Mouse (Mus musculus) adrenal gland, postnatal 36 days (tissue): Measurements from ENCODE around the gene Olfr1471. TPM values are rescaled to one million over a fixed set of nuclear protein-coding genes. Genes with fewer than 3 reads are reported as not detected.
"Not testable (repeated sequence)": the region's sequence is repeated elsewhere in the genome, so short reads cannot be mapped to it uniquely, and the experiment has no call there.

Experiments
- DNase-seq, 2 experiments: peaks; one replicate each; pipeline ENCODE4 v3.0.0; 2021; ENCODE audit warnings: mixed read lengths in 1 of 2
- long read RNA-seq, 2 experiments: library from polyadenylated mRNA; stranded (forward); transcript quantifications; one replicate each; pipeline ENCODE4 v2.0.0; 2021; ENCODE audit warnings: borderline sequencing depth in 2 of 2
- total RNA-seq, 2 experiments: library from RNA; stranded (reverse); gene quantifications; 2 replicates each; pipeline ENCODE4 v1.2.3; 2021

The Olfr1471 gene
- not detected for total RNA-seq
- long read RNA-seq, experiment 1, result 0 reads
- long read RNA-seq, experiment 2, result 0 reads

- DNase-seq, result not testable (repeated sequence)
Measured at GRCm38 (mm10) chr19:13443109-13443508, at the start of gene Olfr1471. Gene Olfr1471, plus strand, starts transcription at chr19:13443409.

GRCm38 (mm10) chr19:13407549-13407948 lies 35.7 kb upstream of the Olfr1471 start, which contains the start of gene Olfr1469:
Gene Olfr1469, plus strand, starts transcription at chr19:13407849.
- DNase-seq, result no peak

- no peak for DNase-seq
Measured at GRCm38 (mm10) chr19:13455986-13456385, 12.8 kb downstream of the Olfr1471 start, which contains the start of gene Olfr1472. Gene Olfr1472, minus strand, starts transcription at chr19:13456086.

GRCm38 (mm10) chr19:13469265-13469664 lies 26.1 kb downstream of the Olfr1471 start, which contains the start of gene Olfr1474:
Gene Olfr1474, plus strand, starts transcription at chr19:13469565.
- DNase-seq, result not testable (repeated sequence)

- DNase-seq, result no peak
Measured at GRCm38 (mm10) chr19:13480096-13480495, 36.9 kb downstream of the Olfr1471 start, which contains the start of gene Olfr1475. Gene Olfr1475, minus strand, starts transcription at chr19:13480196.

- no peak for DNase-seq
Measured at GRCm38 (mm10) chr19:13500246-13500645, 57.0 kb downstream of the Olfr1471 start, which contains the start of gene Olfr1477. Gene Olfr1477, plus strand, starts transcription at chr19:13500546.

Other genes with a start within 250 kb of the Olfr1471 start
- not detected for gene Olfr1463, start 212.1 kb upstream of the Olfr1471 start, total RNA-seq
- not detected for gene Olfr1465, start 127.9 kb upstream of the Olfr1471 start, total RNA-seq
- not detected for gene Olfr1466, start 104.5 kb upstream of the Olfr1471 start, total RNA-seq
- gene Olfr1467, start 81.2 kb upstream of the Olfr1471 start, total RNA-seq, result not detected
- gene Olfr1469, start 35.6 kb upstream of the Olfr1471 start, total RNA-seq, result not detected
- not detected for gene Olfr1472, start 12.7 kb downstream of the Olfr1471 start, total RNA-seq
- gene Olfr1474, start 26.2 kb downstream of the Olfr1471 start, total RNA-seq, result not detected
- gene Olfr1475, start 36.8 kb downstream of the Olfr1471 start, total RNA-seq, result not detected
- not detected for gene Olfr1477, start 57.1 kb downstream of the Olfr1471 start, total RNA-seq
- gene Olfr1480, start 84.5 kb downstream of the Olfr1471 start, total RNA-seq, result not detected
- not detected for gene Olfr1484, start 140.1 kb downstream of the Olfr1471 start, total RNA-seq
- not detected for gene Olfr1487, start 174.0 kb downstream of the Olfr1471 start, total RNA-seq
- gene Olfr1489, start 188.2 kb downstream of the Olfr1471 start, total RNA-seq, result not detected
- not detected for gene Olfr1490, start 207.7 kb downstream of the Olfr1471 start, total RNA-seq